Mouse (Mus musculus) right cerebral cortex, postnatal 36 days (tissue): ENCODE results near the gene Agrn.
A peak's percentile ranks its signal among the peaks of the same experiment; 100 is the strongest.

ENCODE experiments used
- DNase-seq, 2 experiments: peaks; one replicate each; pipeline ENCODE4 v3.0.0; 2022; ENCODE audit warnings: low spot score in 2 of 2, mixed read lengths in 1 of 2

Gene Agrn

DNA sequence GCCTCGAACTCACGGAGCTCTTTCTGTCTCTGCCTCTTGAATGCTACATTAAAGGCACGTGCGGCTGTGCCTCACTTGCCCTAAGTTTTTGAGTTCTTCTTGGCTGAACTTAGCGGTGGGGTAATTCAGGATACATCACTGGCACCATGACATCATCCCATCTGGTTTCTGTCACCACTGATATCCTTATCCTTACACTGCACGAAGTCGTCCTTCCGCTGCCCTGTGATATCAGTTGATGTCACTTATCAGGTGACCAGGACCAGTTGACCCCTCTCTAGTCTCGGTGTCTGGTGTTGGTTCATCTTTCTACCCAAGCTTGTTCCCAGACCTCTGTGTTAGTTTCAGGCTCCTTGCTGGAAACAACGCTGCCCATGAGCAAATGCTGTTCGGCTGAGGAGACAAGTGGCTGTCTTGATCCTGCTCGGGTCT is 5.2 kb upstream of the Agrn start:
- DNase-seq: no peak

- no peak for DNase-seq
Measured at GRCm38 (mm10) chr4:156200623-156201475, 3.6 kb upstream of the Agrn start, which contains the start of gene Isg15. TSS of gene Isg15 (minus strand) at chr4:156200818.

- peak; percentile 61 to 68 for DNase-seq
Measured at GRCm38 (mm10) chr4:156197829-156198205, 529 bp upstream of the Agrn start.

GRCm38 (mm10) chr4:156195927-156196870 is 1.1 kb downstream of the Agrn start:
- no peak for DNase-seq

DNA sequence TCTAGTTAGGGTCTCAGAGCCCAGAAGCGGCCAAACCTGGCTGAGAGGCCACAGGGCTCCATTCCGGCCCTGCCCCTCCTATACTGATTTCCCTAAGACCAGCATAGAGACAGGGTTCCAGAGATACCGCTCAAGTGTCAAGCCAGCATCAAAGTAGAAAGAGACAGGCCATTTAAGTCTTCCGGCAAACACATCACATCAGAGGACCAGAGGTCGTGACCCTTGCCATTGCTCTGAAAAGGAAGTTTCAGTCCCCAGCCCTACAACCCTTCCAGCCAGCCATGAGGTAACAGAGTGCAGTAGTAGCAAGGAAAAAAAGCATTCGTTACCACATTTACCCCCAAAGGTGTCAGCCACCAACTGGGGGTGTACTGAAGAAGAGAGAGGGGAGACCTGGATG is 2.9 kb downstream of the Agrn start:
- DNase-seq: no peak

DNA sequence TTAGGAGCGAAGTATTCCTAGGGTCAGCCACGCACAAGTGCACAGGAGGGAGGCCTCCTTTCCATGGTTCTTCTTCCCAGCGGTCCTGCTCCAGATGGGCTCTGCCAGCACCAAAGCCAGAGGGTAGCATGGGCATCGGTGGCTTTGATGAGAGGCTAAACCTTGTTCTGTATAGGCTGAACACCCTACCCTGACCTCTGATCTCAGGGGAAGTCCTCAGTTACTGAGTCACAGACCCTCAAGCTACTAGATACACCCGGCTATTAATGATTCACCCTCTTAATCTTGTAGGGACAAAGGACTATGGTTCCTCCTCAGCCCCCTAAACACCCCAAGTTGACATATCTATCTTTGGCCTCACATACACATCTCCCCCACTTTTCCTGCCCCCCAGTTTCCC is 3.4 kb downstream of the Agrn start:
- DNase-seq: no peak

GRCm38 (mm10) chr4:156193200-156193590 is 4.1 kb downstream of the Agrn start:
- DNase-seq: no peak

DNA sequence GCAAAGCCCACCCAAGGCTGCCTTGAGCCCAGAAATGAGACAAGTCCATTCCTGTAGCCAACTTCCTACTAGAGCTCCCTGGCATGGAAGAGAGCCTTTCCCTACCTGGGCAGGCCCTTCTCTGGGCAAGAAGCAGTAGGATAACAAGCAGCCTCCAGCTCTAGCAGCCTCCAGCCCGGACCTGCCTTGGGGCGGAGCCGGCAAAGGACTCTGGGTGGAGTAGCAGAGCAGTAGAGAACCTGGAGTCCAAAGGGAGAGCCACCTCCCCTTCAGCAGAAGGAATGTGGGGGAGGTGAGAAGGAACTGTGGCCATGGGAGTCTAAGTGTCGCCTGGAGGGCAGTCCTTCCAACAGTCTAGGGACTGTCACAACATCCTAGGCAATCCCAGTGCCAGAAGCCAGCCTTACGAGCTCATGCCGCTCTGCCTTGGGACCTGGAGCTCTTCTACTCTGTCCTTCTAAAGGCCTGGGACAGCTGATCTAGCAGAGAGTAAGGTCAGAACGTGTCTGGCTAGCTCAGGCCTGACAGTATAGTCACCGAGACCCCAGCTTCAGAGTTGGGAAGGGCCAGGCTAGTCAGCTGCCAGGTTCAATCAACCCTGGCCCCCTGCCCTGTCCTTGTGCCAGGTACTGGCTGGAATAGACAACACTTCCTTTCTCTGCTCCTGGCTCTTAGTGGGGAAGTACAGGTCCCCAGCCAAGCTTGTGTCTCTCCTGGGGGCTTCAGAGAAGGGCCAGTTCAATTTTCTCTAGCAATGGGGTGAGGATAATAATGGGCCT is 4.7 kb downstream of the Agrn start:
- no peak for DNase-seq

DNA sequence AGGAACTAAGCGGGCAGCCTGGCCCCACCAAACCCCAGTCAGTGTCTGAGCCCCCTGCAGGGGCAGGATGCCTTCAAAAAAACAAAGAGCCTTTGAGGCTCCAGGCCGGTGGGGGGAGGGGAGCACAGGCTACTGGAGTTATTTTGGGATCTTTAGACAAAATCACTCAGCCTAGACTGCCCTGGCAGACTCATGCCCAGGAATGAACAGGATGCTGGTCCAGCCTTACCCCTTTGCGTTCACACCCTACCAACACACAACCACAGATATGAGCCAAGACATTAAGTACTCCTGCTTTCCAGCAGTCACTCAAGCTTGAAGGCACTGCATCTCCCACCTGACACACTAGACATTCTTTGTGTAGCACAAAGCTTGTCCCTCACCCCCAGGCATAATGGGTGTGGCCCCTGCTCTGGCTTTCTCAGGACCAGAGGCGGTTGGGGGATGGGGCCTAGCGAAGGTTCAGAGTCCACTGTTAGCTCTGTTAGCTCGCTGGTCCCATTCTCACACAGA is 8.4 kb downstream of the Agrn start:
- DNase-seq: no peak

- DNase-seq: no peak
Measured at GRCm38 (mm10) chr4:156188162-156188810, 9.0 kb downstream of the Agrn start.

DNA sequence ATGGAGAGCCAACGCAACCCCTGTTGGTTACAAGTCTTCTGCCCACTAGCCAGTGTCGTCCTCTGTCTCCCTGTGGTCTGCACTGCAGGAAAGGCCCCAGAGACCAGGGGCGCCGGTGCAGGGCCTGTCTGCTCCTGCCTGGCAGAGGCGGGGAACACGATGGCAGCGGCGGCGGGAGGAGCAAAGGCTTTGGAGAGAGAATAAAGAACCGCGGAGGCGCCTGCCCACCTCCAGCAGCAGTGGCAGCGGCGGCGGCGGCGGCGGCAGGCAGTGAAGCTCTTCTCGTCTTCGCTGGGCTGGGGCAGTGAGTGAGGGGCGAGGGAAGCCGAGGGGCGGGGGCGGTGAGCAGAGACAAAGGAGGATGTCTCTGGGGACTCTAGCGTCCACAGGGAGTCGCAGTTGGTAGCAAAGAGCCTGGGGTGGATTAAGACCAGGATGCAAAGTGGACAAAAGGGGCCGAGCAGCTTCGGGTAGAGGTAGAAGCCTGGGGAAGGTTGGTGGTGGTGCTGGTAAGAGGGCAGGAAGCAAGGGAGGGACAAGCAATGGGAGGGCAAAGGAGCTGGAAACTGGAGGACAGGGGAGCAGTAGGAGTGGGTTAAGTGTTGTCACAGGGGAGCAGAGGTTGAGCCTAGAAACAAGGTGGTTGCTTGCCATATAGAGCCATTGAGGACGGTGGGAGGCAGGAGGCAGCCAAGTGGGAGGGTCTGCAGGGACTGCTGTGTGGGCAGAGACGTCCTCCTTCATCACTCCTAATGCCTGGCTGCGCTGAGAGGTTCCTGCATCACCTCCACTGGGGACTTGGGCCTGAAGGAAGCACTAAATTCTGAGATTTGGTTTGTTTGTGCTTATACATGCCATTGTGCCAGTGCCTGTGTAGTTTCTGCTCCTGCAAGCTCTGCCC is 11.1 kb downstream of the Agrn start:
- DNase-seq: peak; percentile 45 to 59

DNA sequence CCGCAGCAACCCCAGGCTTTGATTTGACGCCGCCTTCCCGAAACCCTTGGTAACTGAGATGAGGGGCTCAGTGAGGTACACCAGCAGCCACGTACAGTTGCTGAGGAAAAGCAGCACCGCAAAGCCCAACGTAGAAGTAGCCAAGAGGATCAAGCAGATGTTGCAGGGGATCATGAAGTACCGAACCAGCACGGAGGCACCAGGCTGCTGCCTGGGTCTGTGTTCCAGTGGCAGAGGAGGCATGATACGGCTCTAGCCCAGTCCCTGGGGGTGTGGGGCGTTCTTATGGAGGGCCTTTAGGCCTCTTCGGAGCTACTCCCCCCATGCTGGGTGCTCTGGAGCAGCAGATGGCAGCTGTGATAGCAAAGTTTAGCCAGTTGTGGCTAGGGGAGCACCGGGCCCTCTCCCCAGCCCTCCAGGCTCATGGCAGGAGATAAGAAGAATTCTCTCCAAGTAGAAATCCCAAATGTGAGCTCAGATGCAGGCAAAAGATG is 11.8 kb downstream of the Agrn start:
- DNase-seq: no peak

DNA sequence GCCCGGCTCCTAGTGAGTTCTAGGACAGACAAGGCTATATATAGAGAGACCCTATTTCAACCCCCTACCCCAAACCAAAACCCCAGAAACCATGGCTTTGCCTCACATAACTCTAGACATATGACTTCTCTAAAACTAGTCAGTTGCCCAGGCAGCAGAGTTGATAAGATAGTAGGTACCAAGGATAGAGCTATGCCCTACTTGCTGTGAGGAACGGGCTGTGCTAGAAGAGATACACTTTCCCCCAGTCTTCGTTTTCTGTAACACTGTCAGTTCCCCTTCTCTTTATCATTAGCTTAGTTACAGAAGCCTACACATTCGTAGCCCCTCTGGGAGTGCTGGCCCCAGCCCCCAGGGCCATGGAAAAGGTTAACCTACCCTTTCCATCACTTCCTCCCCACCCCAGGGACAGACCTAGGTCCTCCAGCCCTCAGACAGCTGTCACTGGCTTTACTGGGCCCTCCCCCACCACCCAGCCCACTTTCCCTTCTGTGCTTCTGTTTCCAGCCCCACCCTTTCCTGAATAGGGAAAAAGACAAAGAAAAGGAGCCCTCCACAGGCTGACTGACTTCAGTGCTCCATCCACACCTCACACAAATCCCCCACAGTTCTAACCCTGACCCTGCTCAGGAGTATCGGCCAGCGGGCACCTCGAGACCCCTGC is 12.9 kb downstream of the Agrn start:
- DNase-seq: no peak

DNA sequence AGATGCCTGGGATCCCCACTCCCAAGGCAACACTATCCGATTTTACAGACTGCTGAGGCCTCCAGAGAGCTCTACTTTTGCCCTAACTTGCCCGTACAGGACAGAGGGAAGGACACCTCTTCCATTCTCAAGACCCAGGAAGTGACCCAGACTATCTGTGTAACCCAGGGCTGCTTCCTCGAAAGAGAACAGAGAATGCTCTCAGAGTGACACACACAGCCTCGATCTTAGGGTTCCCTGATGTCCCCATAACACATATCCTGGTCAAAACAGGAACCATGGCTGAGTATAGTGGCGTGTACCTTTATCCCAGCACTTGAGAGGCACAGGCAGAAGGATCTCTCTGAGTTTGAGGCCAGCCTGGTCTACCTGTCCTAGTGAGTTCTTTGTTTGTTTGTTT is 13.5 kb downstream of the Agrn start:
- DNase-seq: no peak

DNA sequence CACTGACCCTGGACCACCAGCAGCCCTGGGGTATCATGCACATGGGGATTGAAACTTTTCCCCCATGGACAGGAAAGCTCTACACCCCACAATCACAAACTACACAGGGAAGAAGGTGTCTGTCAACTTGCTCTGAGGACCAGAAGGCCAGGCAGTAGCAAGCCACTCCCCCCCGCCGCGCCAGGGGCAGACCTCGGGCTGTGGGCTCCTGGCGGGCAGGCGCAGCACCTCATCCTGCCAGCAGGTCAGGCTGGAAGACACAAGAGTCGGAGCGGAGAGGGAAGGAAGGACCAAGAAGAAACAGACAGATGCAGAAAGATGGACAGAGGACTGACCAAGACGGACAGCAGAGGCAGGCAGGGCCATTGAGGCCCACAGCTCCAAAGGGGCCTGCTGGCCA is 19.7 kb downstream of the Agrn start:
- DNase-seq: no peak

- DNase-seq: no peak
Measured at GRCm38 (mm10) chr4:156171828-156172227, 25.5 kb downstream of the Agrn start.

DNA sequence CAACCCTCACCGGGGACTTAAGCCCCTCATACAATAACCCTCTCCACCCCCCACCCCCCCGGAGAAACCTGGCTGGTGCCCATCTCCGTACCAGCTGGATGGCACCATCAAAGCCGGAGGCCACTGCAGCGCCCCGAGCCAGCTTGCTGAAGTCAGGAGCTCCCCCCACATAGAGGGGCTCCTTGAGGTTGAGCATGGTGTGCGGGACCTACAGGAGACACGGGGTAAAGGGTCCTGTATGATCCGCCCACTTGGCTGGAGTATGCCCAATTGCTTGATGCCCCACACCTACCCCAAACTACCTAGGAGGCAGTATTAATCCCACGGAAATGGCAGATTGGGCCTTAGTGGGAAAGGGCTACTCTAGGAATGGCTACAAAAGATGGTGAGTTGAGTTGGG is 28.2 kb downstream of the Agrn start:
- DNase-seq: peak in 1 of 2 experiments; percentile 0

- no peak for DNase-seq
Measured at GRCm38 (mm10) chr4:156168611-156169010, 28.7 kb downstream of the Agrn start.

- DNase-seq: no peak
Measured at GRCm38 (mm10) chr4:156166477-156166876, 30.8 kb downstream of the Agrn start.
